Mouse (Mus musculus) T-helper 17 cell (primary cell): ENCODE results near the gene Dexi.

Experiments
- in situ Hi-C, 2 experiments: fragments of 300-600 bp; cut with MboI, MseI; formaldehyde crosslinking; loops; 1 replicate in 1 of 2; 2 replicates in 1 of 2; pipeline ENCODE4 v1.15.1; 2025; ENCODE audit warnings: high pct_unique_total_duplicates in 2 of 2

The Dexi gene

DNA sequence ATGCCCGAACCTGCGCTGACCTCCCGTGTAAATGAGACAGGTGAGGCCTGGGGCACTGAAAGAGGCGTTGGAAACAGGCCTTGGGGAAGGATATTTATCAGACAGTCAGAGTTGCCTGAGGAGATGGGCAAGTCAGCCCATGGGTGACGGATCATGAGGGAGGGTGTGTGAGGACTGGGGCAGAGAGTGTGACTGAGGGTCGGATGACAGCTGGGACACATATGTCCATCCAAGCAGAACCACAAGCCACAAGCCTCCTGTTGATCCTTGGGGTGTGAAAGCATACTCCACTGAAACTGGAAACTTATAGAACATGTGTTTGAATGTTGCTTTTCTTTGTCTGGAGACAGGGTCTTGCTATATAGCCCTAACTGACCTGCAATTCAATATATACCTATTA is 34.2 kb downstream of the Dexi start:
- in situ Hi-C loops: loop anchor here in 1 of 2 experiments (25.0 kb wide), 1 partner anchor 221 kb away; no protein-coding TSS in a partner anchor

DNA sequence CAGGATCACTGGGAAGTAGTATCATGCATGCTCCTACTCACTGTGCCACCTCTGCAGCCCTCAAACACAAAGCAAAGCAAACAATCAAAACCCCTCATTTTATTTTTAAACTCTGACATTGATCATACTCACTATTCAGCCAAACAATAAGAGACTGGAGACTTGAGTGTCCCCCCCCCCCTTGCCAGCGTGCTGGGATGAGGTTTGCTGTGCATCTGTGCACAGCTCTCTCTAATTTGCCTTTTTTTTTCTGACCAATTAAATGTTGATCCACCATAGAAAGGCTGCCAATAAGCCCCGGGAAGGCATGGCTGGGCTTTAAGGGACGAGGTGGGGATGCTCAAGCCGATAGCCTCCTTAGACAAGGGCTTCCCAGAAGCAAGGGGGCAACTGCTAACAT is 35.4 kb downstream of the Dexi start:
- in situ Hi-C loops: loop anchor here in 1 of 2 experiments (25.0 kb wide), 1 partner anchor 220 kb away; no protein-coding TSS in a partner anchor

DNA sequence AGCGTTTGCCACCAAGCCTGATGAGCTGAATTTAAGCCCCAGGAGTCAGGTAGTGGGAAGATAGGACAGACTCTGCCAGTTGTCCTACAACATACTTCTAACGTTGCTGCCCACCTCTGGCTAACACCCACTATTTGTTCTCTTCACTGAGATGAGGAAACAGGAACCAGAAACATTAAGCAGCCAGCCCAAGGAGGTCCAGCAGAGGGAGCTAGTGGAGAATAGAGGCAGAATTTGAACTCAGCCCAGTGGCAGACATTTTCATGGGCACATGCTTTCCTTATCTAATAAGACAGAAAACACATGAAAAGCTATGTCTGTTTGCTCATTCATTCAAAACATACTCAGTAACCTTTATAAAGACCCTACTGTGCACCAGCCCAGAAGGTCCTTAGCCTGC is 39.8 kb downstream of the Dexi start:
- in situ Hi-C loops: loop anchor here in 1 of 2 experiments (25.0 kb wide), 1 partner anchor 216 kb away; no protein-coding TSS in a partner anchor

- in situ Hi-C loops: loop anchor here in 1 of 2 experiments (25.0 kb wide), 1 partner anchor 215 kb away; no protein-coding TSS in a partner anchor
Observed at GRCm38 (mm10) chr16:10501865-10502264, 41.0 kb downstream of the Dexi start.

GRCm38 (mm10) chr16:10499122-10499521 is 43.7 kb downstream of the Dexi start:
- in situ Hi-C loops: no loop called here

- in situ Hi-C loops: no loop called here
Observed at GRCm38 (mm10) chr16:10498096-10498602, 44.7 kb downstream of the Dexi start.

DNA sequence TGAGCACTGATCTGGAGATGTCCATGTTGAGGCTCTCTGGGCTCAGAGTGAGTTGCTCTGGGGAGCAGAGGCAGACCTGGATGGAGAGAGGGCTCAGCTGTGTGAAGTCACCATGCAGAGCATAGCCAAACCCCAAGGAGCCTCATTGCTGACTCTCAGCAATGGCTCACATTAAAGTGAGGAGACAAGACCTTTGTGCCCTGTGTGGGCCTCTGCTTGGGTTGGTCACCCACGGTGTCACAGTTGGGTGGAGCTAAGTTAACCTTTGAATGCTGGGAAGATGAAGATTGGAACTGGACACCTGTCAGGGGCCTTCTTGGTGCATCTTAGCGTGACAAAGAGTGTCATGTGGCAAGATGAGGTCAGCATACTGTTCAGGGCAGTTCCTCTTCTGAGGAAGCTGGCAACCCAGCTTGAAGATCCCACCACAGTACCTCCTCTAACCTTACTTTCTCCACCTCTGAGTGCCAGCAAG is 47.0 kb downstream of the Dexi start:
- in situ Hi-C loops: no loop called here

- in situ Hi-C loops: no loop called here
Observed at GRCm38 (mm10) chr16:10492587-10492986, 50.3 kb downstream of the Dexi start.

- in situ Hi-C loops: no loop called here
Observed at GRCm38 (mm10) chr16:10491716-10492115, 51.1 kb downstream of the Dexi start.

GRCm38 (mm10) chr16:10490503-10491150 is 52.2 kb downstream of the Dexi start:
- in situ Hi-C loops: no loop called here

GRCm38 (mm10) chr16:10489904-10490457 is 52.9 kb downstream of the Dexi start:
- in situ Hi-C loops: no loop called here

GRCm38 (mm10) chr16:10489483-10489882 is 53.4 kb downstream of the Dexi start:
- in situ Hi-C loops: no loop called here

DNA sequence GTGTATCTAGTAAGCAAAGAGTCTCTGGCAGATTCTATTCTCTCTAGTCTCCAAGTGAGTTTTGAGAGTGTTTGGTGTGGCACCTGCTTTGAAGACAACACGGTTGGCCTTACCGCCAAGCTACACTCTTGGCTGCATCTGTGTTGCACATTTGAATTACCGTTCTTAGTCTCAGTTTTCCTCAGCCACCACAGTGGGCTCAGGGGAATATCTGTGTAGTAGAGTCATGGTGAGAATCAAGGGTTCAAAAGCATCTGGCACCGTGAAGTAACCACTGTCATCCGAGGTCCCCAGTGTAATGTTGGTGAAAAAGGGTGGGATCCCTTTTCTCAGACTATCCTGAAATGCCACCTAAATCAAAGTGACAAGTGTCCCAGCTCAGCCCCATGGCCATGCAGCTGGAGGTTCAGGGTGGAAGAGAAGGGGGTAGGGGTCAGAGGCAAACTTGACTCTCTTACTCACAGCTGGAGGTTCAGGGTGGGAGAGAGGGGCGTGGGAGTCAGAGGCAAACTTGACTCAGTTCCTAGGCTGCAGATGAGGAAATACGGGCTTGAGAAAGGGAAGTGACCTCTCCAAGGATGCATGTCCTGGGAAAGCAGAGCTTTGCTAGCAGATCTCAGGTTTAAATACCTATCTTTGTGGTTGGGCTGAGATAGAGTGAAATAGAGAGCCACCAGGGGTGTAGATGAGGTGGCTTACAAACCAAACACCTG is 53.9 kb downstream of the Dexi start:
- in situ Hi-C loops: no loop called here

DNA sequence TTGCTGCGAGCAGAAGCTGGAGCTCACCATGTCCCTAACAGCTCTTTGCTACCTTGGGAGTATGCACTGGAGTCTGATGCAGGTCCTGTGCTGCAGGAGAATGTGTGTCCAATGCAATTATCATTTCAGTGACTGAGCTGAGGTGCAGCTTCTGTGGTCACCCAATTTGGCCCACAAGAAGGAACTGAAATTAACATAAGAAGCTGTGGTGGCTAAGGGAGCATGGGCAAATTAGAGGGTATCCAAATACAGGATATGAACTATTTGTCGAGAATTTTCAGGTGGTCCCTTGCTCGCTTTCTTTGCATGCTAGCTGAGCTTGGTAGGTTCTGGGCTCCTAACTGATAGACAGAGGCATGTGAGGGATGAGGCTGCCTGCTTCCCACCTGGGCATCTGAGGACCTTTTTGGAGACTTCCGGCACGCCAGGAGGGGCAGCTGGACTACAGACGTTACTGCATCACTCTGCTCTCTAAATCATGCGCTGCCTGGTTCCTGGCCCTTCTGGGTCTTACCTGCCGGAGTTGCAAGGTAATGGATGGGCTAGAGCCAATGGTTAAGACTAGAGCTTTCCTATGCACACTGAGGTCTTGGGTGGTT is 54.9 kb downstream of the Dexi start:
- in situ Hi-C loops: no loop called here

GRCm38 (mm10) chr16:10486993-10487392 is 55.9 kb downstream of the Dexi start:
- in situ Hi-C loops: no loop called here

- in situ Hi-C loops: no loop called here
Observed at GRCm38 (mm10) chr16:10482343-10482742, 60.5 kb downstream of the Dexi start.

DNA sequence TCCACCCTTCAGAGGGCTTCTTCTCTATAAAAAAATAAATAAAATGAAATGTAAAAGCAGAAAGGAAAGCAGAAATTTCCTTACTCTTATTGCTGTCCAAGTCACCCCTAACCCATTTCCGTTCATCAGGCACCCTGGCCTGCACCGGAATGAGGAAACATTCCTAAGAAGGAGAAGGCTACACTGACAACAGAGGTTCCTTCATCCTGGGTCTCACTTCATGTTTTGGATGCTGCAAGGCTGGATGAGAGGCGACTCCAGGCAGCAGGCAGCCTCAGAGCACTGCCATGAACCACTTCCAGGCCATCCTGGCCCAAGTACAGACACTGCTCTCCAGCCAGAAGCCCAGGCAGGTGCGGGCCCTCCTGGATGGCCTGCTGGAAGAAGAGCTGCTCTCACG is 63.0 kb downstream of the Dexi start, which contains the start of gene Ciita:
Gene Ciita, plus strand, starts transcription at position 203 of the 400 bp plus-strand sequence.
- in situ Hi-C loops: no loop called here

- in situ Hi-C loops: no loop called here
Observed at GRCm38 (mm10) chr16:10475919-10476318, 66.9 kb downstream of the Dexi start.

GRCm38 (mm10) chr16:10474956-10475355 is 67.9 kb downstream of the Dexi start:
- in situ Hi-C loops: no loop called here

GRCm38 (mm10) chr16:10471950-10472349 is 70.9 kb downstream of the Dexi start:
- in situ Hi-C loops: no loop called here

GRCm38 (mm10) chr16:10468201-10468600 is 74.7 kb downstream of the Dexi start:
- in situ Hi-C loops: no loop called here
